28 mouse cellular contexts compared by ENCODE assay signal in genomic region chrX:169439546-169439945, GRCm38 (mm10).
"Had no signal": no experiment of that assay in that cellular context is flagged by ENCODE, and none has a peak within 500 bp of the region (broad histone marks: within the 10 kb centered on the region; RNA-seq: fewer than 3 reads in every experiment).

No protein-coding gene starts in this region.

- ATAC-seq: forebrain, embryonic 13.5 days; forebrain, embryonic 14.5 days; forebrain, embryonic 15.5 days; forebrain, embryonic 16.5 days; forebrain, postnatal 0 days had no signal

- H3K27ac ChIP-seq: embryonic facial prominence, embryonic 10.5 days; embryonic facial prominence, embryonic 12.5 days; embryonic facial prominence, embryonic 13.5 days; embryonic facial prominence, embryonic 15.5 days; forebrain, embryonic 10.5 days; forebrain, embryonic 12.5 days; forebrain, embryonic 13.5 days; forebrain, embryonic 15.5 days; gastrocnemius, adult 2 months had no signal

- H3K9me3 ChIP-seq: embryonic facial prominence, embryonic 10.5 days; embryonic facial prominence, embryonic 12.5 days; embryonic facial prominence, embryonic 13.5 days; embryonic facial prominence, embryonic 15.5 days; forebrain, embryonic 10.5 days; forebrain, embryonic 12.5 days; forebrain, embryonic 13.5 days; forebrain, embryonic 15.5 days had no signal

- DNase-seq: cerebellum, adult 2 months; cerebellum, adult 8-10 months; cerebellum, adult 9-10 months; cerebellum, adult 9-11 months; cerebellum, postnatal 10 days; cerebellum, postnatal 14 days; cerebellum, postnatal 25 days; cerebellum, postnatal 36 days; embryo, embryonic 11 days; forebrain, postnatal 0 days; gastrocnemius, adult 2 months; gastrocnemius, postnatal 10 days; gastrocnemius, postnatal 14 days; gastrocnemius, postnatal 25 days; gastrocnemius, postnatal 36 days; heart, adult 11 months; heart, adult 18-20 months had no signal

- H3K9ac ChIP-seq: embryonic facial prominence, embryonic 12.5 days; embryonic facial prominence, embryonic 13.5 days; embryonic facial prominence, embryonic 15.5 days; forebrain, embryonic 12.5 days; forebrain, embryonic 13.5 days; forebrain, embryonic 15.5 days; forebrain, postnatal 0 days had no signal

- H3K4me1 ChIP-seq: embryonic facial prominence, embryonic 10.5 days; embryonic facial prominence, embryonic 12.5 days; embryonic facial prominence, embryonic 13.5 days; embryonic facial prominence, embryonic 15.5 days; forebrain, embryonic 10.5 days; forebrain, embryonic 12.5 days; forebrain, embryonic 13.5 days; forebrain, embryonic 15.5 days had no signal

- H3K36me3 ChIP-seq: embryonic facial prominence, embryonic 10.5 days; embryonic facial prominence, embryonic 12.5 days; embryonic facial prominence, embryonic 13.5 days; embryonic facial prominence, embryonic 15.5 days; forebrain, embryonic 10.5 days; forebrain, embryonic 12.5 days; forebrain, embryonic 15.5 days had no signal

- H3K4me2 ChIP-seq: embryonic facial prominence, embryonic 12.5 days; embryonic facial prominence, embryonic 13.5 days; embryonic facial prominence, embryonic 15.5 days; forebrain, embryonic 12.5 days; forebrain, embryonic 13.5 days; forebrain, embryonic 15.5 days had no signal

- H3K27me3 ChIP-seq: embryonic facial prominence, embryonic 12.5 days; embryonic facial prominence, embryonic 13.5 days; embryonic facial prominence, embryonic 15.5 days; forebrain, embryonic 12.5 days; forebrain, embryonic 13.5 days; forebrain, embryonic 15.5 days had no signal

- H3K4me3 ChIP-seq: embryonic facial prominence, embryonic 10.5 days; embryonic facial prominence, embryonic 12.5 days; embryonic facial prominence, embryonic 13.5 days; embryonic facial prominence, embryonic 15.5 days; erythroblast, embryonic 14.5 days; forebrain, embryonic 10.5 days; forebrain, embryonic 12.5 days; forebrain, embryonic 13.5 days; forebrain, embryonic 15.5 days; gastrocnemius, adult 2 months had no signal
